Mouse (Mus musculus) CD4-positive, CD25-positive, alpha-beta regulatory T cell, adult 9 weeks (primary cell): ENCODE results near the gene Gm13697. TPM values are rescaled to one million over a fixed set of nuclear protein-coding genes. Genes with fewer than 3 reads are reported as not detected.

Source experiments
- polyA plus RNA-seq: library from polyadenylated mRNA; unstranded; fragments of 100-300 nt; shearing (Covaris generic); gene quantifications from one replicate; pipeline ENCODE4 v1.2.1, GENCODE M21; 2017

Gene Gm13697
- polyA plus RNA-seq, result not detected

GRCm38 (mm10) chr2:83984443-83984842, at the start of gene Gm13697:
TSS of gene Gm13697 (plus strand) at chr2:83984743.

GRCm38 (mm10) chr2:83940931-83941361, 43.6 kb upstream of the Gm13697 start, which contains the start of gene Zswim2:
TSS of gene Zswim2 (minus strand) at chr2:83941228.

GRCm38 (mm10) chr2:83955393-83955792, 29.1 kb upstream of the Gm13697 start, which contains the start of gene Gm13698:
TSS of gene Gm13698 (plus strand) at chr2:83955693.

GRCm38 (mm10) chr2:83961203-83961602, 23.3 kb upstream of the Gm13697 start, which contains the start of gene Gm13693:
TSS of gene Gm13693 (plus strand) at chr2:83961503.

GRCm38 (mm10) chr2:83967013-83967412, 17.5 kb upstream of the Gm13697 start, which contains the start of gene Gm13695:
TSS of gene Gm13695 (plus strand) at chr2:83967313.

GRCm38 (mm10) chr2:83972823-83973222, 11.7 kb upstream of the Gm13697 start, which contains the start of gene Gm13696:
TSS of gene Gm13696 (plus strand) at chr2:83973123.

GRCm38 (mm10) chr2:83978633-83979032, 5.9 kb upstream of the Gm13697 start, which contains the start of gene Gm13694:
TSS of gene Gm13694 (plus strand) at chr2:83978933.

GRCm38 (mm10) chr2:83990253-83990652, 5.7 kb downstream of the Gm13697 start, which contains the start of gene Gm13691:
TSS of gene Gm13691 (plus strand) at chr2:83990553.

Other genes with a start within 250 kb of the Gm13697 start
- gene Fam171b, start 172.1 kb upstream of the Gm13697 start, polyA plus RNA-seq, result 0.05 TPM
- gene Zswim2, start 43.5 kb upstream of the Gm13697 start, polyA plus RNA-seq, result not detected
- not detected for gene Gm13698, start 29.1 kb upstream of the Gm13697 start, polyA plus RNA-seq
- not detected for gene Gm13693, start 23.2 kb upstream of the Gm13697 start, polyA plus RNA-seq
- not detected for gene Gm13695, start 17.4 kb upstream of the Gm13697 start, polyA plus RNA-seq
- gene Gm13696, start 11.6 kb upstream of the Gm13697 start, polyA plus RNA-seq, result not detected
- gene Gm13694, start 5.8 kb upstream of the Gm13697 start, polyA plus RNA-seq, result not detected
- not detected for gene Gm13691, start 5.8 kb downstream of the Gm13697 start, polyA plus RNA-seq